ENCODE assay signal across 8 mouse cellular contexts in genomic region chr1:182018397-182019265, GRCm38 (mm10). TPM values are rescaled to one million over a fixed set of nuclear protein-coding genes. Genes with fewer than 3 reads are reported as not detected.
DNase-seq lines count a peak whose midpoint lies in the region; ATAC-seq and TF ChIP-seq lines count a peak whose summit lies in the region.

No protein-coding gene starts in this region.

- no peaks in the 10 kb centered on the region for H3K9me3 ChIP-seq in intestine, embryonic 16.5 days (ENCODE audit: control insufficient read depth, low read length)
- no peaks in the 10 kb centered on the region for H3K9me3 ChIP-seq in limb, embryonic 14.5 days (ENCODE audit: control insufficient read depth, low read length)

- peak overlapping the region; percentile 89 for H3K4me2 ChIP-seq in intestine, embryonic 16.5 days (ENCODE audit: low read depth, low read length)
- peak overlapping the region; percentile 68 for H3K4me2 ChIP-seq in limb, embryonic 14.5 days (replicated peaks; ENCODE audit: low read depth, low read length, severe bottlenecking)

- peak overlapping the region; percentile 82 for H3K4me3 ChIP-seq in left cerebral cortex, adult 2 months
- H3K4me3 ChIP-seq in intestine, embryonic 16.5 days (ENCODE audit: low read length), result peak overlapping the region; percentile 73
- peak overlapping the region; percentile 89 for H3K4me3 ChIP-seq in limb, embryonic 14.5 days (replicated peaks; ENCODE audit: low read length)

- no peak for TF ChIP-seq CTCF in left cerebral cortex, adult 2 months (IDR thresholded peaks at IDR 0.05)

- H3K27ac ChIP-seq in left cerebral cortex, adult 2 months, result peak overlapping the region; percentile 88
- H3K27ac ChIP-seq in intestine, embryonic 16.5 days (ENCODE audit: low read length), result peak overlapping the region; percentile 86
- peak overlapping the region; percentile 96 for H3K27ac ChIP-seq in limb, embryonic 14.5 days (replicated peaks; ENCODE audit: low read depth, low read length)

- peak overlapping the region; percentile 86 for H3K9ac ChIP-seq in intestine, embryonic 16.5 days (ENCODE audit: low read depth, low read length)
- peak overlapping the region; percentile 95 for H3K9ac ChIP-seq in limb, embryonic 14.5 days (ENCODE audit: low read depth, low read length, severe bottlenecking)

- peak; percentile 30 for ATAC-seq in intestine, embryonic 16.5 days
- peak; percentile 34 for ATAC-seq in limb, embryonic 14.5 days (ENCODE audit: low FRiP score, low read depth)

- 0 out of 2 replicates have a peak, but pooled peaks cover 6% of the 10 kb centered on the region for H3K4me1 ChIP-seq in intestine, embryonic 16.5 days (ENCODE audit: control insufficient read depth, insufficient read depth, low read length)
- peaks cover 8% of the 10 kb centered on the region for H3K4me1 ChIP-seq in limb, embryonic 14.5 days (ENCODE audit: control insufficient read depth, insufficient read depth, low read length)

- intact Hi-C loops in left cerebral cortex, adult 2 months (cut with DNase I), result loop anchor here (1.0 to 2.0 kb wide), 4 partner anchors 24 to 130 kb away; no protein-coding TSS in a partner anchor

- no peaks in the 10 kb centered on the region for H3K36me3 ChIP-seq in intestine, embryonic 16.5 days (ENCODE audit: control insufficient read depth, insufficient read depth, low read length)
- no peaks in the 10 kb centered on the region; the same call in 1 of the 2 replicates for H3K36me3 ChIP-seq in limb, embryonic 14.5 days (ENCODE audit: control insufficient read depth, insufficient read depth, low read length)

- DNase-seq in left cerebral cortex, adult 2 months (ENCODE audit: extremely low spot score in 1 of 2, low spot score in 2 of 2), result peak; percentile 39 to 44
- DNase-seq in left cerebral cortex, adult 11 months (ENCODE audit: low spot score), result no peak
- DNase-seq in cerebellum, adult 18-20 months, result peak; percentile 45 to 54
- peak; percentile 70 for DNase-seq in forelimb bud, embryonic 11.5 days (ENCODE audit: low read depth, low spot score)
- DNase-seq in limb, embryonic 14.5 days (ENCODE audit: low spot score), result peak; percentile 66
- DNase-seq in neural tube, embryonic 10.5 days (ENCODE audit: extremely low spot score, low spot score), result peak; percentile 65
- DNase-seq in yolk sac, embryonic 10.5 days (ENCODE audit: low spot score), result peak; percentile 58

- 1% methylated on average over 29 of the region's 29 CpGs for WGBS in intestine, embryonic 16.5 days
- WGBS in limb, embryonic 14.5 days, result 1% methylated on average over 29 of the region's 29 CpGs

- H3K27me3 ChIP-seq in intestine, embryonic 16.5 days (replicated peaks; ENCODE audit: control insufficient read depth, insufficient read depth, low read length), result no peaks in the 10 kb centered on the region
- H3K27me3 ChIP-seq in limb, embryonic 14.5 days (ENCODE audit: control insufficient read depth, insufficient read depth, low read length), result no peaks in the 10 kb centered on the region

- 0 out of 2 replicates have a peak, but pooled peaks have one; percentile 4 for TF ChIP-seq POLR2A in limb, embryonic 14.5 days (IDR thresholded peaks at IDR 0.05; ENCODE audit: borderline replicate concordance, extremely low read depth, insufficient read depth, insufficient read length)

RNA-seq across cellular contexts. Expression of gene Enah, which starts 1.2 kb away (rescaled TPM):
- total RNA-seq in left cerebral cortex, adult 2 months (2021), result 100 to 1,000 TPM; 161 to 168 TPM
- polyA plus RNA-seq in intestine, embryonic 16.5 days (2015; fragmentation: Nextera tagmentation; extraction: Ambion mirVana), result 7.0 and 8.9 TPM in 2 replicates
- polyA plus RNA-seq in limb, embryonic 14.5 days (2012; rRNA removed), result 87.9 and 89.2 TPM in 2 replicates
- 29.3 and 30.7 TPM in 2 replicates for polyA plus RNA-seq in limb, embryonic 14.5 days (2014; fragmentation: Nextera tagmentation; extraction: Ambion mirVana)
